Mouse (Mus musculus) lung, adult 2 months (tissue): Measurements from ENCODE around the gene Tmem216. TPM values are rescaled to one million over a fixed set of nuclear protein-coding genes. Genes with fewer than 3 reads are reported as not detected.
"Not testable (repeated sequence)": the region's sequence is repeated elsewhere in the genome, so short reads cannot be mapped to it uniquely, and the experiment has no call there.

ENCODE experiments used
- DNase-seq: peaks from one replicate; pipeline ENCODE4 v3.0.0; 2022
- H3K4me1 ChIP-seq: fragments of 200-500 bp; 2 replicates; pipeline ENCODE4 v1.6.1; 2011; ENCODE audit warnings: low read length; ENCODE audit not compliant: control insufficient read depth, insufficient read depth
- H3K4me3 ChIP-seq: fragments of 200-500 bp; replicated peaks from 2 replicates; pipeline ENCODE3; 2011; ENCODE audit warnings: low read depth, mild to moderate bottlenecking, control low read depth, low read length; ENCODE audit errors: extremely low read depth
- CTCF ChIP-seq: fragments of 200-500 bp; IDR thresholded peaks from 2 replicates; pipeline ENCODE4 v1.5.1; 2011; ENCODE audit warnings: mild to moderate bottlenecking, low read length, control low read depth; ENCODE audit not compliant: insufficient read depth
- POLR2A ChIP-seq: fragments of 200-500 bp; IDR thresholded peaks from 2 replicates; pipeline ENCODE4 v1.6.1; 2011; ENCODE audit warnings: low read depth, mild to moderate bottlenecking, control low read depth, low read length, borderline replicate concordance; ENCODE audit errors: extremely low read depth
- WGBS: fragments of 180-500 bp; shearing (Covaris S2); methylation state at CpG from one replicate; pipeline ENCODE4 v1.1.7; 2018; 5-methylcytosine and 5-hydroxymethylcytosine counted together
- polyA plus RNA-seq: library from polyadenylated mRNA; depleted of rRNA; stranded (reverse); fragments of >200 nt; gene quantifications from 2 replicates; pipeline ENCODE4 v1.2.3, GENCODE M21; 2012

The Tmem216 gene
- polyA plus RNA-seq, 1 experiment, result 28.6 TPM

GRCm38 (mm10) chr19:10569627-10570026 lies 13.6 kb upstream of the Tmem216 start:
- no peak for DNase-seq
- WGBS, result 94% methylated on average over 6 of the region's 6 CpGs
- TF ChIP-seq POLR2A, result no peak
- no peak for TF ChIP-seq CTCF
- H3K4me3 ChIP-seq, result no peak overlapping the region
- H3K4me1 ChIP-seq, result no peaks in the 10 kb centered on the region

GRCm38 (mm10) chr19:10565217-10565616 lies 9.2 kb upstream of the Tmem216 start:
- WGBS, result 41% methylated on average over 4 of the region's 4 CpGs
- TF ChIP-seq CTCF, result no peak
- TF ChIP-seq POLR2A, result no peak
- no peak for DNase-seq
- Histone ChIP-seq H3K4me1 (no peaks in the 10 kb centered on the region; the same call in 1 of the 2 replicates), H3K4me3 (no peak overlapping the region)

DNA sequence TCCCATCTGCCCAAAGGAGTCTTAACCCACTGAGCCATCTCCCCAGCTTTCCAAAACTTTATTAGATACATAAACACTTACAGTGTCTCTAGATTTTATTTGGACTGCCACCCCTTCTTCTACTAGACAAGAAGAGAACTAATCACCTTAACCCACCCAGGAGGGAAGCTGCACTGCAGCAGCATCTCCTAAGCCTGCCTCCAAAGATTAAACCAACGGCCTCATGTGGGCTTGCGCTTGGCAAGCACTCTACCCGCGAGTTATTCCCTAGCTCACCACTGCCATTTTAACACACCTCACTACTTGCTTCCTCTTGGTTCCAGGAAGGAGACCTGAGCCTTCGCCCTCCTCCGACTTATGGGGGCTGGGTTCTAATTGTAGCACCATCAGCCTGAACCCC lies 8.2 kb upstream of the Tmem216 start:
- TF ChIP-seq CTCF (no peak), POLR2A (no peak)
- H3K4me1 ChIP-seq, result no peaks in the 10 kb centered on the region; the same call in 1 of the 2 replicates
- WGBS, result 78% methylated on average over 6 of the region's 6 CpGs
- DNase-seq, result no peak
- no peak overlapping the region for H3K4me3 ChIP-seq

DNA sequence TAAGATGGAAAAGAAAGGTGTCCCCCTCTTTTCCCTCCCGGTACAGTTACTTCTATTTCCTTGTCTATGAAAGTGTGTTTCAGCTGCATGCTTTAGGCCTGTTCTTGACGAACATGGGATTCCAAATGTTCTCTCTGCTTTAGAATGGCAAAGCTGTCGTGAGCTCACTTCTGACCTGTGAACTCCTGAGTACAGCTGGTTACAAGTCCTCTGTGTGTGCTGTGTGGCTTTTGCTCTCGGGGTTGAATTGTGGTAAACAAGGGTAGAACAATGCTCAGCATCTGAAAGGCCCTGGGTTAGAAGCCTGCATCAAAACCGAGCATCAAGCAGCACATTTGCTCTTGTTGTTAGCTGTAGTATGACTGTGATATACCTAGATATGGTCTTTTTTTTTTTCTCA lies 6.3 kb upstream of the Tmem216 start:
- Histone ChIP-seq H3K4me1 (no peaks in the 10 kb centered on the region; the same call in 1 of the 2 replicates), H3K4me3 (no peak overlapping the region)
- DNase-seq, result no peak
- no peak for TF ChIP-seq CTCF
- no peak for TF ChIP-seq POLR2A
- WGBS, result 65% methylated on average over 5 of the region's 5 CpGs

- TF ChIP-seq CTCF (no peak), POLR2A (no peak)
- H3K4me3 ChIP-seq, result no peak overlapping the region
- 37% methylated on average over 6 of the region's 6 CpGs for WGBS
- no peak for DNase-seq
- no peaks in the 10 kb centered on the region; the same call in 1 of the 2 replicates for H3K4me1 ChIP-seq
These were observed 5.7 kb upstream of the Tmem216 start for GRCm38 (mm10) chr19:10561558-10562314.

- Histone ChIP-seq H3K4me1 (peaks cover 4% of the 10 kb centered on the region), H3K4me3 (no peak overlapping the region)
- no peak for TF ChIP-seq CTCF
- no peak for TF ChIP-seq POLR2A
- no peak for DNase-seq
- 50% methylated on average over 5 of the region's 5 CpGs for WGBS
These were observed 4.1 kb upstream of the Tmem216 start for GRCm38 (mm10) chr19:10560108-10560507.

- DNase-seq, H3K4me1 ChIP-seq, H3K4me3 ChIP-seq: not testable (repeated sequence)
- 66% methylated on average over 4 of the region's 4 CpGs for WGBS
These were observed 1.9 kb upstream of the Tmem216 start for GRCm38 (mm10) chr19:10557837-10558375.

DNA sequence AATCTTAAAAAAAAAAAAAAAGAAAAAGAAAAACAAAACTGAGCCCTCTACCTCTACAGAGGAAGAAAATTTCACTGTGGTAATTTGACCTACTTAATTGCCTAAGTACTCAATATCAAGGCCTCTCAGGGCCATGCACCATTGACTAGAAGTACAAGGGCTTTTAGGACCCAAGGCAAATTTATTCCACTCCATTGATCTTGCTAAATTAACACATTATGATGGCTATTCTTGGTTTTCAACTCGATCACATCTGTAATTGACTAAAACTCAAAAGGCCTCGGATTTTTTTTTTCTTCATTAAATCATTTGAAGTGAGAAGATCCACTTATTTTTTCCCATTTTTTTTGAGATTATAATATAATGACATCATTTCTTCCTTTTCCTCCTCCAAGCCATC lies 1.4 kb upstream of the Tmem216 start:
- Histone ChIP-seq H3K4me1 (peaks cover 4% of the 10 kb centered on the region), H3K4me3 (no peak overlapping the region)
- no peak for DNase-seq
- 81% methylated on average over 2 of the region's 2 CpGs for WGBS
- TF ChIP-seq CTCF, result no peak
- TF ChIP-seq POLR2A, result no peak

DNA sequence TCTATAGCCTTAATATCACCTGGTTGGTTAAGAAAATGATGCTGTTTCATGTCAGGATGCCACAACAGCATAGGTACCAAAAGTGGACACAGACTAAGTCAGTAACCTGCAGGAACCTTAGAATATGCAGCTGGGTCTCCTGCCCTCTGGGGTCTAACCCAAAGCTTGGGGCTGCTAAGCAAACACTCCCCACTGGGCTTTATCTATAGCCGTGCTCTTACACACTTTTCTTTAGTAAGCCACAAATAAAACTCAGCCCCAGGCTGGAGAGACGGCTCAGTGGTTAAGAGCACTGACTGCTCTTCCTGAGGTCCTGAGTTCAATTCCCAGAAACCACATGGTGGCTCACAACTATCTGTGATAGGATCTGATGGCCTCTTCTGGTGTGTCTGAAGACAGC lies 963 bp upstream of the Tmem216 start:
- Histone ChIP-seq H3K4me3 (no peak overlapping the region), H3K4me1 (peaks cover 4% of the 10 kb centered on the region)
- DNase-seq, result no peak
- TF ChIP-seq CTCF, result no peak
- no peak for TF ChIP-seq POLR2A
- WGBS, result 62% methylated on average over 2 of the region's 2 CpGs

GRCm38 (mm10) chr19:10539454-10539853 lies 16.6 kb downstream of the Tmem216 start:
- DNase-seq, result no peak
- no peak for TF ChIP-seq POLR2A
- TF ChIP-seq CTCF, result no peak
- WGBS, result 90% methylated on average over 5 of the region's 5 CpGs

More at GRCm38 (mm10) chr19:10539454-10539853, 16.6 kb downstream of the Tmem216 start:
- Histone ChIP-seq H3K4me1 (no peaks in the 10 kb centered on the region), H3K4me3 (no peak overlapping the region)
